10 mouse cellular contexts compared by ENCODE assay signal in the genomic region with DNA sequence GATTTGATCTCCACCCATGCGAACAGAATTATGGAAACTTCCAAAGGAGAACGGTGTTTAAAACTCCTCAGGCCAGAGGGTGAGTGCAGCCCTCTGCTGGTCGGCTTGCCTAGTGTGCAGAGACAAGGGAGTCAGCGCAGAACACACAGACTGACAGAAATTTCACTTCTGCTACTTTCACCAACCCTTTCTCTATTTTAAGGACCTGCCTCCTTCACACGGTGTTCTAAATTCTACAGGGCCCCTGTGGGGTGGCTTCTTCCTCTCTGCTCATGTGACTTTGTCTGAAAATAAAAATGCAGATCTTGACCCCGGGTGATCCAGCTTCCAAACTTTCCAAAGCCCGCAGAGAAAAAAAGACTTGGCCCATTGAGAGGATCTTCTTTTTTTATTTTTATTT. TPM values are rescaled to one million over a fixed set of nuclear protein-coding genes. Genes with fewer than 3 reads are reported as not detected.
DNase-seq lines count a peak whose midpoint lies in the region; ATAC-seq and TF ChIP-seq lines count a peak whose summit lies in the region.
"Had no signal": no experiment of that assay in that cellular context is flagged by ENCODE, and none has a peak within 500 bp of the region (broad histone marks: within the 10 kb centered on the region; RNA-seq: fewer than 3 reads in every experiment).

No protein-coding gene starts in this region.

- H3K4me1 ChIP-seq in liver, embryonic 11.5 days (replicated peaks; ENCODE audit: control insufficient read depth, insufficient read depth, low read length): peaks cover 14% of the 10 kb centered on the region
- H3K4me1 ChIP-seq in embryonic facial prominence, embryonic 10.5 days: peaks cover 29% of the 10 kb centered on the region
- no peaks in the 10 kb centered on the region for H3K4me1 ChIP-seq in lung, embryonic 14.5 days (ENCODE audit: insufficient read depth)

- ATAC-seq in liver, embryonic 11.5 days (replicated peaks; ENCODE audit: low FRiP score): no peak
- no peak for ATAC-seq in lung, embryonic 14.5 days (ENCODE audit: insufficient read depth)
- ATAC-seq in activated CD4-positive, CD25-positive, alpha-beta regulatory T cell, adult 4 months: no peak

- WGBS in liver, embryonic 11.5 days: 44% methylated on average over 7 of the region's 7 CpGs
- 53% methylated on average over 7 of the region's 7 CpGs for WGBS in embryonic facial prominence, embryonic 10.5 days
- WGBS in lung, embryonic 14.5 days: 50% methylated on average over 7 of the region's 7 CpGs

- peak; percentile 51 for DNase-seq in liver
- no peak for DNase-seq in liver, embryonic 11.5 days (ENCODE audit: low spot score)
- peak; percentile 22 for DNase-seq in embryonic facial prominence, embryonic 10.5 days (ENCODE audit: low spot score)
- peak; percentile 30 for DNase-seq in lung, embryonic 14.5 days
- DNase-seq in telencephalon, adult 2 months (ENCODE audit: low read depth, low spot score): peak; percentile 39
- DNase-seq in ovary, postnatal 14 days (ENCODE audit: low spot score): no peak

- H3K9ac ChIP-seq in liver, embryonic 11.5 days (ENCODE audit: low read depth, low read length): no peak overlapping the region
- H3K9ac ChIP-seq in lung, embryonic 14.5 days: no peak overlapping the region
- H3K9ac ChIP-seq: embryonic facial prominence, embryonic 15.5 days; limb, embryonic 13.5 days; stomach, embryonic 15.5 days had no signal

- no peaks in the 10 kb centered on the region for H3K27me3 ChIP-seq in liver, embryonic 11.5 days (replicated peaks; ENCODE audit: control insufficient read depth, insufficient read depth, low read length)
- H3K27me3 ChIP-seq in embryonic facial prominence, embryonic 10.5 days (replicated peaks; ENCODE audit: low read depth, poor library complexity, severe bottlenecking): no peaks in the 10 kb centered on the region
- H3K27me3 ChIP-seq in lung, embryonic 14.5 days (ENCODE audit: insufficient read depth, low read length): no peaks in the 10 kb centered on the region
- H3K27me3 ChIP-seq: embryonic facial prominence, embryonic 15.5 days; limb, embryonic 13.5 days; stomach, embryonic 15.5 days had no signal

- H3K9me3 ChIP-seq in liver, embryonic 11.5 days (ENCODE audit: control insufficient read depth, low read length): no peaks in the 10 kb centered on the region
- no peaks in the 10 kb centered on the region for H3K9me3 ChIP-seq in embryonic facial prominence, embryonic 10.5 days
- no peaks in the 10 kb centered on the region for H3K9me3 ChIP-seq in lung, embryonic 14.5 days (ENCODE audit: low read depth, low read length)
- H3K9me3 ChIP-seq: embryonic facial prominence, embryonic 15.5 days; limb, embryonic 13.5 days; stomach, embryonic 15.5 days had no signal

- no peak overlapping the region for H3K4me2 ChIP-seq in liver, embryonic 11.5 days
- no peak overlapping the region for H3K4me2 ChIP-seq in lung, embryonic 14.5 days
- H3K4me2 ChIP-seq: embryonic facial prominence, embryonic 15.5 days; limb, embryonic 13.5 days; stomach, embryonic 15.5 days had no signal

- TF ChIP-seq CTCF in lung, embryonic 14.5 days (IDR thresholded peaks at IDR 0.05; ENCODE audit: low read depth): no peak

- no peak overlapping the region for H3K4me3 ChIP-seq in liver, embryonic 11.5 days (ENCODE audit: low read depth, low read length)
- no peak overlapping the region for H3K4me3 ChIP-seq in embryonic facial prominence, embryonic 10.5 days
- H3K4me3 ChIP-seq in lung, embryonic 14.5 days (ENCODE audit: low read depth, low read length): no peak overlapping the region
- H3K4me3 ChIP-seq: embryonic facial prominence, embryonic 15.5 days; limb, embryonic 13.5 days; stomach, embryonic 15.5 days had no signal

- no peaks in the 10 kb centered on the region for H3K36me3 ChIP-seq in liver, embryonic 11.5 days (ENCODE audit: control insufficient read depth, insufficient read depth, low read length)
- H3K36me3 ChIP-seq in embryonic facial prominence, embryonic 10.5 days (replicated peaks): peaks cover 5% of the 10 kb centered on the region; the same call in 1 of the 2 replicates
- no peaks in the 10 kb centered on the region for H3K36me3 ChIP-seq in lung, embryonic 14.5 days (ENCODE audit: insufficient read depth)
- H3K36me3 ChIP-seq: embryonic facial prominence, embryonic 15.5 days; limb, embryonic 13.5 days; stomach, embryonic 15.5 days had no signal

- H3K27ac ChIP-seq in liver, embryonic 11.5 days (ENCODE audit: low read depth, low read length): no peak overlapping the region
- no peak overlapping the region for H3K27ac ChIP-seq in embryonic facial prominence, embryonic 10.5 days (replicated peaks)
- no peak overlapping the region for H3K27ac ChIP-seq in lung, embryonic 14.5 days (ENCODE audit: low read depth)
- H3K27ac ChIP-seq: embryonic facial prominence, embryonic 15.5 days; limb, embryonic 13.5 days; stomach, embryonic 15.5 days had no signal

RNA-seq across cellular contexts. Expression of a gene that starts 1.7 kb away (rescaled TPM):
- polyA plus RNA-seq in liver, embryonic 11.5 days (2014; fragmentation: Nextera tagmentation; extraction: Ambion mirVana): 12.9 and 16.0 TPM in 2 replicates
- 43.2 and 44.3 TPM in 2 replicates for polyA plus RNA-seq in embryonic facial prominence, embryonic 10.5 days (2016; fragmentation: Nextera tagmentation; extraction: Ambion mirVana)
- polyA plus RNA-seq in lung, embryonic 14.5 days (2014; fragmentation: Nextera tagmentation; extraction: Ambion mirVana): 30.7 and 30.8 TPM in 2 replicates
- polyA plus RNA-seq in activated CD4-positive, CD25-positive, alpha-beta regulatory T cell, adult 4 months (2017; shearing (Covaris generic)): 10 to 100 TPM; 23.3 to 28.5 TPM

Comparison
In these comparisons a context has a peak if more than half of its experiments do, and no peak if none do; other contexts are left out.
1. DNase-seq: peak in liver (single experiment), embryonic facial prominence, embryonic 10.5 days (single experiment), lung, embryonic 14.5 days (single experiment) and telencephalon, adult 2 months (single experiment); none in liver, embryonic 11.5 days (single experiment) and ovary, postnatal 14 days (single experiment).